Mouse (Mus musculus) CH12.LX (cell line): ENCODE measurements around the gene Gm5431. TPM values are rescaled to one million over a fixed set of nuclear protein-coding genes. Genes with fewer than 3 reads are reported as not detected.
"Not testable (repeated sequence)": the region's sequence is repeated elsewhere in the genome, so short reads cannot be mapped to it uniquely, and the experiment has no call there.

Experiments used
- DNase-seq: peaks from one replicate; pipeline ENCODE4 v3.0.0-alpha.2; 2013; ENCODE audit errors: extremely low read depth
- H3K27ac ChIP-seq: 2 replicates; pipeline ENCODE4 v1.5.1; 2012; ENCODE audit warnings: low read depth, mild to moderate bottlenecking, control low read depth, moderate library complexity; ENCODE audit not compliant: insufficient read depth
- H3K27me3 ChIP-seq: replicated peaks from 2 replicates; pipeline ENCODE3; 2012; ENCODE audit warnings: inconsistent platforms
- H3K36me3 ChIP-seq, 2 experiments: replicated peaks in 1 of 2; 2 replicates each; pipeline versions ENCODE3 to v1.6.1; 2012; ENCODE audit warnings: inconsistent platforms in 1 of 2, low read length in 1 of 2, mild to moderate bottlenecking in 1 of 2, mixed read lengths in 1 of 2, moderate library complexity in 1 of 2; ENCODE audit not compliant: control insufficient read depth in 1 of 2, insufficient read depth in 1 of 2
- H3K4me1 ChIP-seq, 2 experiments: 2 replicates each; pipeline ENCODE4 v1.6.1; 2012; ENCODE audit warnings: inconsistent platforms in 1 of 2, moderate library complexity in 1 of 2; ENCODE audit not compliant: insufficient read depth in 2 of 2, control insufficient read depth in 1 of 2
- H3K4me2 ChIP-seq: 2 replicates; pipeline ENCODE4 v1.6.1; 2012; ENCODE audit warnings: low read depth, mild to moderate bottlenecking, control low read depth; ENCODE audit not compliant: poor library complexity, insufficient read depth, severe bottlenecking
- H3K4me3 ChIP-seq, 3 experiments: fragments of 150-350 bp in 1 of 3; sonication (generic) in 1 of 3; replicated peaks in 1 of 3; 2 replicates each; pipeline versions ENCODE3 to v1.5.1; 2011 to 2012; ENCODE audit warnings: low read depth in 2 of 3, low read length in 2 of 3, mild to moderate bottlenecking in 2 of 3, moderate library complexity in 2 of 3, control low read depth in 1 of 3, improper control_type of control experiment in 1 of 3, inconsistent platforms in 1 of 3, mixed read lengths in 1 of 3; ENCODE audit not compliant: poor library complexity in 1 of 3
- H3K79me2 ChIP-seq: replicated peaks from 2 replicates; pipeline ENCODE4 v1.6.1; 2012; ENCODE audit warnings: mild to moderate bottlenecking, moderate library complexity; ENCODE audit not compliant: control insufficient read depth, poor library complexity, insufficient read depth, severe bottlenecking; ENCODE audit errors: extremely low read depth
- H3K9ac ChIP-seq: 2 replicates; pipeline ENCODE4 v1.6.1; 2012; ENCODE audit warnings: low read depth, mild to moderate bottlenecking, control low read depth, moderate library complexity; ENCODE audit not compliant: insufficient read depth
- H3K9me3 ChIP-seq: replicated peaks from 2 replicates; pipeline ENCODE3; 2012; ENCODE audit warnings: low read length, inconsistent platforms, mixed read lengths
- EP300 ChIP-seq: IDR thresholded peaks from 2 replicates; pipeline ENCODE4 v1.6.1; 2011; ENCODE audit warnings: low read length, improper control_type of control experiment
- ETS1 ChIP-seq: conservative IDR thresholded peaks from 2 replicates; pipeline ENCODE4 v1.6.1; 2012; ENCODE audit warnings: low read depth, mild to moderate bottlenecking, inconsistent platforms, low read length, improper control_type of control experiment, moderate library complexity
- GABPA ChIP-seq: IDR thresholded peaks from 2 replicates; pipeline ENCODE4 v1.6.1; 2012; ENCODE audit warnings: low read depth, low read length, improper control_type of control experiment, inconsistent platforms; ENCODE audit not compliant: insufficient replicate concordance
- JUN ChIP-seq: IDR thresholded peaks from 2 replicates; pipeline ENCODE4 v1.6.1; 2011; ENCODE audit warnings: low read depth, mild to moderate bottlenecking, low read length, improper control_type of control experiment, moderate library complexity; ENCODE audit not compliant: insufficient read depth
- JUND ChIP-seq: conservative IDR thresholded peaks from 2 replicates; pipeline ENCODE4 v1.6.1; 2011; ENCODE audit warnings: low read depth, low read length, improper control_type of control experiment
- MAX ChIP-seq: IDR thresholded peaks from 2 replicates; pipeline ENCODE4 v1.6.1; 2011; ENCODE audit warnings: low read length, improper control_type of control experiment
- MYC ChIP-seq: IDR thresholded peaks from 2 replicates; pipeline ENCODE4 v1.6.1; 2011; ENCODE audit warnings: low read depth, mild to moderate bottlenecking, improper control_type of control experiment, low read length
- TBP ChIP-seq: conservative IDR thresholded peaks from 2 replicates; pipeline ENCODE4 v1.6.1; 2011; ENCODE audit warnings: low read depth, low read length, improper control_type of control experiment
- UBTF ChIP-seq: IDR thresholded peaks from 2 replicates; pipeline ENCODE4 v1.6.1; 2012; ENCODE audit warnings: low read depth, mild to moderate bottlenecking, inconsistent platforms, low read length, improper control_type of control experiment, moderate library complexity
- ZC3H11A ChIP-seq: IDR thresholded peaks from 2 replicates; pipeline ENCODE4 v1.6.1; 2012; ENCODE audit warnings: low read depth, mild to moderate bottlenecking, inconsistent platforms, low read length, improper control_type of control experiment
- ZNF384 ChIP-seq: IDR thresholded peaks from 2 replicates; pipeline ENCODE4 v1.6.1; 2012; ENCODE audit warnings: low read depth, low read length, improper control_type of control experiment, inconsistent platforms
- dilution Hi-C: fragments of 300-500 bp; cut with MboI; formaldehyde crosslinking; loops from 2 replicates; pipeline ENCODE4 v1.14.3; 2020; ENCODE audit warnings: low sequenced_read_pairs; ENCODE audit not compliant: extremely low pct_unique_long_range_greater_than_20kb, extremely low pct_ligation_motif_present
- in situ Hi-C: fragments of 300-500 bp; cut with MboI; formaldehyde crosslinking; loops from 3 replicates; pipeline ENCODE4 v1.14.3; 2019; ENCODE audit warnings: low sequenced_read_pairs, low pct_ligation_motif_present, low pct_unique_long_range_greater_than_20kb, mixed read lengths
- polyA plus RNA-seq: library from polyadenylated mRNA; unstranded; fragments of >175 nt; gene quantifications from 2 replicates; pipeline ENCODE4 v1.2.1, GENCODE M21; 2012; ENCODE audit warnings: low read depth; ENCODE audit not compliant: insufficient read length
- total RNA-seq, 2 experiments: library from RNA; depleted of rRNA; stranded (reverse); fragments of 300-350 nt in 1 of 2; fragments of >200 nt in 1 of 2; gene quantifications; 2 replicates each; pipeline ENCODE4 v1.2.3; 2012 to 2014

Gene Gm5431
- total and polyA plus RNA-seq, 3 experiments: 0.89 to 4.9 (median 2.0) TPM

DNA sequence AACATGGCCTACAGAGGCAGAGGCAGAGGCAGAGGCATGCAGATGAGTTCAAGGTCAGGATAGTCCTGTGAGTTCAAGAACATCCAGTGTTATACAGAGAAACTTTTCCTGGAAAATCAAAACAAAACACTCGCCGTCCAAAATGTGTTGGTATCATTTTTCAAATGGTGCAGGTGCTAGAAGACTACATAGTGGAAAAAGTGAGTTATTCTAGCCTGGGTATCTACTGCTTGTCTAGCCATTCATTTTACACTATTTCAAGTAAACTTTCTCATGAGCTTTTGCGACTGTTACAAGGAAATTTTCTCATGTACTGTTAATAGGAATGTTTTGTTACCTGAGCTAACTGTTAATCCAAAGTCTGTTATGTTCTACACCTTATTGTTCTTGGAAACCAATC, 16.4 kb upstream of the Gm5431 start:
- peak; percentile 29 for DNase-seq
- Histone ChIP-seq H3K4me1 (peaks cover 13 to 41% of the 10 kb centered on the region in 2 experiments), H3K36me3 (no peaks in the 10 kb centered on the region), H3K27me3 (no peaks in the 10 kb centered on the region), H3K4me2 (peak overlapping the region; percentile 69), H3K9me3 (no peaks in the 10 kb centered on the region), H3K4me3 (no peak overlapping the region), H3K27ac (no peak overlapping the region), H3K79me2 (no peaks in the 10 kb centered on the region), H3K9ac (no peak overlapping the region)
- in situ Hi-C loops (no loop called here), dilution Hi-C loops (no loop called here)
- TF ChIP-seq ZNF384 (no peak), JUND (peak; percentile 75), EP300 (peak; percentile 76), UBTF (no peak), JUN (peak; percentile 83), MYC (0 out of 2 replicates have a peak, but pooled peaks have one; percentile 6), ZC3H11A (no peak), MAX (no peak), ETS1 (peak; percentile 65)

GRCm38 (mm10) chr11:48913611-48914010, 11.6 kb upstream of the Gm5431 start:
- H3K27me3 ChIP-seq: no peaks in the 10 kb centered on the region
- no peaks in the 10 kb centered on the region for H3K79me2 ChIP-seq
- H3K36me3 ChIP-seq: peaks cover 0 to 4% of the 10 kb centered on the region in 2 experiments
- peak; percentile 31 for DNase-seq
- no peaks in the 10 kb centered on the region for H3K9me3 ChIP-seq
- in situ Hi-C loops: no loop called here
- no peak overlapping the region for H3K4me3 ChIP-seq
- no peak overlapping the region for H3K27ac ChIP-seq
- H3K4me2 ChIP-seq: no peak overlapping the region
- H3K9ac ChIP-seq: no peak overlapping the region
- no peak for TF ChIP-seq JUN
- peak; percentile 37; the same call in 1 of the 2 replicates for TF ChIP-seq ZNF384
- TF ChIP-seq, all 38 proteins: peak for 1
- dilution Hi-C loops: no loop called here
- peaks cover 9 to 45% of the 10 kb centered on the region in 2 experiments for H3K4me1 ChIP-seq

- Histone ChIP-seq H3K4me1 (peaks cover 0 to 24% of the 10 kb centered on the region in 2 experiments; a peak in 2 of 4 replicates), H3K27ac (no peak overlapping the region), H3K9me3 (no peaks in the 10 kb centered on the region), H3K27me3 (no peaks in the 10 kb centered on the region), H3K4me3 (no peak overlapping the region), H3K9ac (no peak overlapping the region), H3K4me2 (no peak overlapping the region), H3K36me3 (peaks cover 0 to 4% of the 10 kb centered on the region in 2 experiments), H3K79me2 (no peaks in the 10 kb centered on the region)
- dilution Hi-C loops (no loop called here), in situ Hi-C loops (no loop called here)
- TF ChIP-seq MYC (no peak), ETS1 (no peak), GABPA (no peak), TBP (no peak)
- no peak for DNase-seq
Observed at GRCm38 (mm10) chr11:48908459-48908858, 6.4 kb upstream of the Gm5431 start.

- Histone ChIP-seq H3K9ac (peak overlapping the region; percentile 62), H3K27ac (peak overlapping the region; percentile 94), H3K4me3 (peak overlapping the region; percentile 27 to 68 (median 38)), H3K4me2 (peak overlapping the region; percentile 84), H3K4me1 (peaks cover 22 to 66% of the 10 kb centered on the region in 2 experiments)
- dilution Hi-C loops, H3K27me3 ChIP-seq, H3K36me3 ChIP-seq, H3K9me3 ChIP-seq, in situ Hi-C loops, H3K79me2 ChIP-seq: not testable (repeated sequence)
- DNase-seq: peak; percentile 43
Observed at GRCm38 (mm10) chr11:48901567-48901930, 465 bp downstream of the Gm5431 start.
